Mouse (Mus musculus): Measurements from ENCODE around the gene Dcaf6. TPM values are rescaled to one million over a fixed set of nuclear protein-coding genes. Genes with fewer than 3 reads are reported as not detected.
A peak's percentile ranks its signal among the peaks of the same experiment; 100 is the strongest.

Dcaf6 gene
- total RNA-seq (2021): 10 to 100 TPM; 75.7 to 83.9 TPM
- long read RNA-seq, experiment 1, full-length matches to known transcripts: 9 of 35 reads
- long read RNA-seq, experiment 1, partial matches to known transcripts: 3 of 35 reads
- long read RNA-seq, experiment 1, other reads (novel, unspliced or antisense): 23 of 35 reads
- long read RNA-seq, experiment 2, full-length matches to known transcripts: 10 of 33 reads
- long read RNA-seq, experiment 2, partial matches to known transcripts: 3 of 33 reads
- long read RNA-seq, experiment 2, other reads (novel, unspliced or antisense): 20 of 33 reads

GRCm38 (mm10) chr1:165460360-165460800 lies at the start of gene Dcaf6, which contains the start of gene Mpc2:
Gene Dcaf6 (minus strand): TSS chr1:165460475.
Gene Mpc2 (plus strand): TSS chr1:165460637.
- intact Hi-C loops (cut with DNase I): loop anchor here (5.0 to 10.0 kb wide), 3 partner anchors 174 to 226 kb away; partner anchors contain the start of genes Mpzl1 and Tiprl
- peak; percentile 100 for DNase-seq

DNA sequence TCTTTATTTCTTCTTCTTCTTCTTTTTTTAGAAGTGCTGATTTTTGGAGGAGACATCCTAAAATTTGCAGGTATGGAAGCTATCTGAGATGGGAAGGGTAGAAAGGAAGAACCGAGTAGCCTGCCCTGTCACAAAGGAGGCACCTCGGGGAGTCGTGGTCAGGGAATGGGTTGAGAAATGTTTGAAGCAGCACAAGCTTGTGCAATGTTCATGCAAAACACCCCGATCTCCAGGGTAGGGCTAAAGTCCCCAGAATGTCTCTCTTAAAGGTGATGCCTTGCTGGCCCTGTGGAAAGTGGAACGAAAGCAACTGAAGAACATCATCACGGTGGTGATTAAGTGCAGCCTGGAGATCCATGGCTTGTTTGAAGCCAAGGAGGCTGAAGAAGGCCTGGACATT lies 46.0 kb upstream of the Dcaf6 start:
- intact Hi-C loops (cut with DNase I): loop anchor here (10.0 kb wide), 1 partner anchor 112 kb away; no protein-coding TSS in a partner anchor
- no peak for DNase-seq

DNA sequence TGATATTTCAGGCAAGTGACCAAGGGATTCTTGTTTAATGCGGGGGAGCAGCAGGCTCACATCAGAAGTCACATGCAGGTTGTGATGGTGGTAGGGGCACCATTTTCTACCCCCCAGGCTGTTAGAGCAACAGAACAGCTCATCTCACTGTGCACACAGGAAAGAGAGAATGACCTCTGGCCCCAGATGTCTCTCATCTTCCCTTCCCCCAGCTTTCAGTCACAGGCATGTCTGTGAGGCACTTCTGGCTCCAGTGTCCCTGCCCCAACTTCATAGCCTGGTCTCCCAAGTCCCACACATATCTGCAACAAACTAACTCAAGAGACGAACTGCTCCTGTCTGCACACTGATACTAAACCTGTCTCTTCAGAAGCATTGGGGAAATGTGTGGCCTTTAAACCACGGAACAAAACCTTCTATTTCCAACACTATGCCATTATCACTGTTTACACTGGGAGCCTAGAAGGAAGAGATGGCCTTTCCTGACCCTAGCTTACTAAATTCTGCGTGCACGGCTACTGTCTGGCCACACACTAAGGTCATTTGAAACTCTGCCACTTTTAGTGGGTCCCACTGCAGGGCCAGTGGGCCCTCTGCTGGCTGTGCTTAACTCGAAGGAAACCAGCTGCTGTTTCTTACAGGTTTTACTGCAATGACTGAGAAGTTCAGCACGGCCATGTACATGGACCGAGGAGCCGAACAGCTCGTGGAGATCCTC lies 43.2 kb upstream of the Dcaf6 start:
- intact Hi-C loops (cut with DNase I): loop anchor here (10.0 kb wide), 1 partner anchor 109 kb away; no protein-coding TSS in a partner anchor

DNA sequence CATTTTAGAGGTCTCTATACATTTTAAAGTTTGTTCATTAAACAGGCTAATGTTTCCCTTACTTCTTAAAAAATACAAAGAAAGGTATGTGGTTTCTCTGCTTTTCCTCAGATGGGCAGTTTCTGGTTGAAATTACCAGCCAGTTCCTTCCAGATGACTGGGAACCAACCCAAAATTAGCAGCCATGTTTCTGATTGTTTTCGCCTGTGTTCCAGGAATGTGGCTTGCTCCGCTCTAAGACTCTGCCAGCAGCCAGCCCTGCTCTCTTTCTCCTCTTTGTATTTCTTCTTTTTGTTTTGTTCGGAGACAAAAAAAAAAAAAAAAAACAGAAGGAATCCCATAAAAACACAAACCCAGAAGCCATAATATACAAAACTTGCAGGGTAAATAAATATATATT lies 38.6 kb upstream of the Dcaf6 start:
- intact Hi-C loops (cut with DNase I): no loop called here
- DNase-seq: no peak

More for the DNA sequence above, 43.2 kb upstream of the Dcaf6 start:
- peak; percentile 40 to 67 for DNase-seq

- no peak for DNase-seq
- intact Hi-C loops (cut with DNase I): no loop called here
Observed at GRCm38 (mm10) chr1:165489197-165489596, 28.9 kb upstream of the Dcaf6 start.

GRCm38 (mm10) chr1:165486108-165486507 lies 25.8 kb upstream of the Dcaf6 start:
- intact Hi-C loops (cut with DNase I): no loop called here
- no peak for DNase-seq

- intact Hi-C loops (cut with DNase I): no loop called here
Observed at GRCm38 (mm10) chr1:165484688-165485233, 24.5 kb upstream of the Dcaf6 start, which contains the start of gene Adcy10. Gene Adcy10 (plus strand): TSS chr1:165485183.

DNA sequence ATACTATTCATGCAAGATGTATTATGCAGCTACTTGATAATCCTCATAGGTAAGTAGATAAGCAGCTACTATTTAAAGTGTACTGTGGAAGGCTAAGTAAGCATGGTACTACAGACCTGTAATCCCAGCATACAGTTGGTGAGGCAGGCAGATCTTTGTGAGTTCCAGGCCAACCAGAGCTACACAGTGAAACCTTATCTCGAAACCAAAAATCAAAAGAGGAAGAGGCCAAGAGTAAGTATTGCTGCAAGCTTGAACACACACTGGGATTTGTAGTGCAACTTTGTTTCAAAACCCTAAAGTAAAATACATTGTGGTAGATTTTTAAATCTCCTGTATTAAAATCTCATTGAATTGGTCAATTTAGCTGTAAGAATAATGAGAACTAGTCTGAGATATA lies 11.2 kb upstream of the Dcaf6 start:
- no peak for DNase-seq
- intact Hi-C loops (cut with DNase I): no loop called here

More at GRCm38 (mm10) chr1:165484688-165485233, 24.5 kb upstream of the Dcaf6 start, which contains the start of gene Adcy10:
- no peak for DNase-seq

DNA sequence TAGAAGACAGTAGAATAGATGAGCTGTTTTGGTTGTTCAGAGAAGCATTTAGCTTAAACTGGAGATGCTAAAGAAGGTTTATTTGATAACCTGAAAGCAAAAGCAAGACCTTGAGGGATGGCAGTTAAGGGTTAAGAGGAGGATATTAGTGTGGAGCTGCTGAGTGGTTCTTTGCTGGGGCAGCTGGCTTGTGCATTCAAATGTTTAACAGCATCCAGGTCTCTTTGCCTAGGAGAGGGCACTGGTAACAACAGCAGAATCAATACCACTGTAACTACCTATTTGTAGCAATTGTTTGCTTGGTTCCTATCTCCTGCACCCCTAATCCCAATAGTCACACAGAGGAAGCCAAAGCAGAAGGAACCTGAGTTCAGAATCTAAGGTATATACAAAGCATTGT lies 9.4 kb upstream of the Dcaf6 start:
- no peak for DNase-seq
- intact Hi-C loops (cut with DNase I): loop anchor here (10.0 kb wide), 2 partner anchors 165 to 235 kb away; partner anchors contain the start of genes Mpzl1 and Tiprl

DNA sequence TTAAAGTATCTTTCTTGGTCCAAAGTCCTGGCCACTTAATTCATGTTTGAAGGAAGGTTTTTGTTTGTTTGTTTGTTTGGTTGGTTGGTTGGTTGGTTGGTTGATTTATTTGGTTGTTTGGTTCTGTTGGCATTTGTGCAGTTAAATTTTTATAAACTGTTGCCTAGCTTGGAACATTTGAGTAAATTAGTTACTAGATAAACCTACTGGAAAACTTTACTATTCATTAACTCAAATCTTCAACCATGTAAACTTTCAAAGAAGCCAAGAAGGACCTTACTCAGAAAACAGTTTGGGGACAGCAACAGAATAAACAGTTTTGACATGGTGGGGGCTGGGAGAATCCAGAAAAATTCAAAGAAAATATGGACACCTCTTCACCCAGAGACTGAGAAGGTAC lies 8.7 kb upstream of the Dcaf6 start:
- intact Hi-C loops (cut with DNase I): loop anchor here (10.0 kb wide), 2 partner anchors 166 to 234 kb away; partner anchors contain the start of genes Mpzl1 and Tiprl
- DNase-seq: no peak

GRCm38 (mm10) chr1:165464574-165464973 lies 4.3 kb upstream of the Dcaf6 start:
- DNase-seq: no peak
- intact Hi-C loops (cut with DNase I): loop anchor here (5.0 to 10.0 kb wide), 3 partner anchors 170 to 230 kb away; partner anchors contain the start of genes Mpzl1 and Tiprl

DNA sequence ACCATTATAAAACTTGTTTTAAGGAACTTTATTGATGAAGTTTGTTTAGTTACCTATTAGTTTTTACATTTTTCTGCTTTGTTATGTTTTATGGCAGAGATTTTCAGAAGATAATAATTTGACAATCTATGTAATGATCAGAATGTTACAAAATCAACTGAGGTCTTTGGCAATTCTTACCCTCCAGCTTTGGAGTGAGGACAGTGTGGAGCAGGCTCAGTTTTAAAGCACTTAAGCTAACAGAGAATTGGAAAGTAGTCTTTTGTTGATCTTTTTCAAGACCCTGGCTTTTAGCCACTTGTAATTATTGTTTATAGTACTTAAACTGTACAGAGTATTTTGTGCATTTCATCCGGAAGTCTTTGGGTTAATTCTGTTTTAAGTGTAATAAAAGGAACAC lies 2.6 kb upstream of the Dcaf6 start:
- DNase-seq: no peak
- intact Hi-C loops (cut with DNase I): loop anchor here (5.0 to 10.0 kb wide), 3 partner anchors 172 to 228 kb away; partner anchors contain the start of genes Mpzl1 and Tiprl

DNA sequence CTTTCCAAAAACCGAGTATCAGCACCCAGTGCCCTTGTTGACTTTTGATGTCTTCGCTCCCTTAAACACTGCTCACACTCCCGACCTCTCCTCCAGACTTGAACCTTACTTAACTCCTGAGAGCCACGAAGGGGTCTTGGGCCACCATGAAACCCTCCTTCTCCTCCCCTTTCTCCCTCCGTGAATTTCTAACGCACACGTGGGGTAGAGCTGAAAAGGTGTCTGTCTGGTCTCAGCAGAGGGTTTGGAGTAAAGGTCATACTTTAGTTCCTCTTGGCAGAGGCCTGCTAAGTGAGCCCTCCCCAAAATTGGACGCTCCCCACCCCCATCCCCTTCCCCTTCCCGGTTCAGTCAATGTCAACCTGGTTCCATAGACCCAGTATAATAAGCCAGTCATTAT lies 1.4 kb upstream of the Dcaf6 start:
- intact Hi-C loops (cut with DNase I): loop anchor here (5.0 to 10.0 kb wide), 3 partner anchors 173 to 227 kb away; partner anchors contain the start of genes Mpzl1 and Tiprl
- DNase-seq: peak in 1 of 2 experiments; percentile 22

- intact Hi-C loops (cut with DNase I): loop anchor here (5.0 to 10.0 kb wide), 3 partner anchors 174 to 226 kb away; partner anchors contain the start of genes Mpzl1 and Tiprl
Observed at GRCm38 (mm10) chr1:165460801-165461377, 614 bp upstream of the Dcaf6 start.

DNA sequence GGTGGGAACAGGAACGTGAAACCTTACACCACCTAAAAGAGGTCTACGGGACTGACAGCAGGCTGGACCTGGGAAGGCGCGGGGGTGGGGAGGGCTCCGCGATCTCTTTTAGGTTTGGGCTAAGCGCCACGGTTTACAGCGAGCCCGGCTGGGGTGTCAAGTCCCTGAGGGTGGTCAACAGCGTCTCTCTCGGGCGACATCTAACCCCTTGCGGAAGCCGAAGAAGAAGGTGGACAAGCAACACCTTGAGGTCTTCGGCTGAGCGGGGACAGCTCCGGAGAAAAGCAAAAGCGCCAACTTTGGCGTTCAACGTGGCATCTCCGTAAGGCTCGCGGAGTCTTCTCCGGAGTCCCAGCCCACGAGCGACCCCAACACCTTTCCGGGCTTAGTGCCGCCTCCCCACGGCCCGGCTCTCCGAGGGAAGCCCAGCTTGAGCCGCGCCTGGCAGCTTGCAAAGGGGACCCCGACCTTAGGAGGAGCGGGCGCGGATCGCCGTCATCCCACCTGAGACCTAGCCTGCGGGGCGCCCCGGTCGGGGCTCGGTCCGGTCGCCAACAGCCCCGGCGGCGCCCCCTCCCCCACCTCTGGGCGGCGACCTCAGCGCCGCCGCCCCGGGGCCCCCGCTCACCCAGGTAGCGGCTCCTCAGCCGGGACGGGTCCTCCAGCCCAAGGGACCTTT lies 633 bp downstream of the Dcaf6 start:
- intact Hi-C loops (cut with DNase I): loop anchor here (5.0 to 10.0 kb wide), 4 partner anchors 65 to 225 kb away; partner anchors contain the start of genes Mpzl1 and Tiprl

More at GRCm38 (mm10) chr1:165460801-165461377, 614 bp upstream of the Dcaf6 start:
- DNase-seq: peak; percentile 99

GRCm38 (mm10) chr1:165459041-165459502 lies 1.2 kb downstream of the Dcaf6 start:
- intact Hi-C loops (cut with DNase I): loop anchor here (10.0 kb wide), 1 partner anchor 64 kb away; no protein-coding TSS in a partner anchor
- no peak for DNase-seq

More for the DNA sequence above, 633 bp downstream of the Dcaf6 start:
- peak; percentile 65 to 70 for DNase-seq

DNA sequence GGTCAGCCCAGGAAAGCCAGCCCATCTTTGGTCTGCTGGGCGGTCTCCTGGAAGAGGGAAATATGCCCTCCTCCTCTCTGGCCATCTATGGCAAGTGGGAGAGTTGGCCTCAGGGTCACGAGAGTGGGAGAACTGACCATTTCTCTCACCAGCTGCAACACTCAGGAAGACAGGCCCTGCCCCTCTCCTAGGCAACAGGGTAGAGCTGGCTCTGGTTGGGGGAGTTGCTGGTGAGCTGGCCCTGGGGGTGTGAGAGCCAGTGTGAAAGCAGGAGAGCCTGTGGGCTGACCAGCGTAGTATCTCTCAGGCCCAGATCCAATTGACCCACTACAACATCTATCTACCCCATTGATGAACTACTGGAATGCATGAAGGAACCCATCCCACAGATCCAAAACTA lies 18.6 kb downstream of the Dcaf6 start:
- DNase-seq: no peak
- intact Hi-C loops (cut with DNase I): no loop called here

- DNase-seq: no peak
- intact Hi-C loops (cut with DNase I): no loop called here
Observed at GRCm38 (mm10) chr1:165441201-165441600, 19.1 kb downstream of the Dcaf6 start.

DNA sequence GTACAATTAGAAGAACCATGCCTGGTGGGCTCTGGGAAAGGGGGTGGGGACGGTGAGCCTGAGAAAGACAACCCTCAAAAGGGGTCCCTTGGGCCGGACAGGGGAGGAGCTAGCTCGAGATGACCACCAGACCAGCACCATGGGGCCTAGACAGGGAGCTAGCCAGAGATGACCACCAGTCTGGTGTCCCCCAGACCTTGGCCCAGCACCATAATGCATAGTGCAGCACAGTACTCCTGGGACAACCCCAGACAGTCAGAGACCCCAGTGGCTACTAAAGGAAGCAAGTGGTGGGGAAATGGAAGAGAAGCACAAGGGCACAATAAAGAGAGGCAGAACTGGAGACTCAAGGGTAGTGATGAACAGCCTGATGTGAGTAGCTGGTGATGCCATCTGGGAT lies 19.5 kb downstream of the Dcaf6 start:
- intact Hi-C loops (cut with DNase I): no loop called here
- DNase-seq: no peak
